Mouse (Mus musculus): Measurements from ENCODE around the gene Kdm2b.

Gene Kdm2b

DNA sequence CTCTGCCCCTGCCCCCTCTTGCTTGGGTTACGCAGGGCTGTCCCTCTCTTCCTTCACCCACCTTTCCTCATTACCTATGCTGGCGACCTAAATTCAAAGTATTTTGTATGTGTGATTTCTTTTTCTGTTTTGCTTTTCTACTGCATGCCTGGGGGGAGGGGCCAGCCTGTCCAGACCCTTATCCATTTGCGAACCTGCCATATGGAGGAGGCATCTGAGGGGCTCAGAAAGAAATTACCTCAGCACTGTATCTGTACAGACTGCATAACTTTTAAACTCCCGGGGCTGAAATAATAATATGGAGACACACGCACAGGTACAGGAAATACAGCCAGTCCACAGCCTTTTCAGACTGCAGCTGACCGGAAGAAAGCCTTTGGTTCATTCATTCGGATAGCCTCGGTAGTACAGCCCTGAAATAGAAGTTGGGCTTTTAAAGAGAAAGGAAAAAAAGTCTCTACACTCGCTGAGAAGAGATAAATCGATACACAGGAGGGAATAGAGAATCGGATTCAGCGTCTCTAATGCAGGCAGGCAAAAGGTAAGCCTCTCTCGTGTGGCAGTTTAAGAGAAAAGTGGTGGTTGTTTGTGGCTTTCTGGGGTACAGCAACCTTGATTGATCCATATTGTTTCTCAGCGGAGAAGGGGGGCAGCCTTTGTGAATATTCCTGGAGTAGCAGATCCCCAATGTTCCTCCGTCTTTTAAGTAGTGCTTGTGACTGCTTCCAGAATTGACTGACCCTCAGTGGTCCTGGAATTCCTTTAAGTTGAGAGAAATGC is at the start of gene Kdm2b:
Gene Kdm2b (minus strand): TSS at position 273 of the 780 bp plus-strand sequence.
- DNase-seq (ENCODE audit: low spot score), result peak; percentile 26

DNA sequence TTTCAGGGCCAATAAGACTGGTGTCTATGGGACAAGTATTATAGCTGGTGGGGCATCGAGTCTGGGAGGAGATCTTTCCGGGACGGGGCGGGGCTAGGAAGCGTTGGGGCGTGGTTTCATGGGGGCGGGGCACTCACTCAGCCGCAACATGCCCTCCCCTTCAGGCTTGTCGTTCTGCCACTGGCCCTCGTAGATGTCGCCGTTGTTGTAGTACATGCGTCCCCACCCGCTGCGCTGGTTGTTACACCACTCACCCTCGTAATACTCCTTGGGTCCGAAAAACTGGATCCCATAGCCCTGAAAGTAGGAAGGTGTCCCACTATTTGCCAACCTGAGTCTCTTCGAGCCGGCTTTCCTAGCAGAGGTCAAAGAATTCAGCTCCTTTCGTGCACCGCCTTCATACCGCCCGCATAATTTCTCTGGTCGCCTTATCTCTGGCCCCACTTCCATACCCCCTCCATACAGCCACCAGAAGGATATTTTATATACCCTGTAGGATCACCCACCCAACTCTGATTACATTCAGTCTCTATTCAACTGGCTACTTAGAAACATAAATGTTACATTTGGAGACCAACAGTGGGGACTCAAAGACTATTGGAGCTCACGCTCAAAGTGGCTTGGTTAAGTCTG is 49.6 kb upstream of the Kdm2b start:
- DNase-seq (ENCODE audit: low spot score), result peak; percentile 89

DNA sequence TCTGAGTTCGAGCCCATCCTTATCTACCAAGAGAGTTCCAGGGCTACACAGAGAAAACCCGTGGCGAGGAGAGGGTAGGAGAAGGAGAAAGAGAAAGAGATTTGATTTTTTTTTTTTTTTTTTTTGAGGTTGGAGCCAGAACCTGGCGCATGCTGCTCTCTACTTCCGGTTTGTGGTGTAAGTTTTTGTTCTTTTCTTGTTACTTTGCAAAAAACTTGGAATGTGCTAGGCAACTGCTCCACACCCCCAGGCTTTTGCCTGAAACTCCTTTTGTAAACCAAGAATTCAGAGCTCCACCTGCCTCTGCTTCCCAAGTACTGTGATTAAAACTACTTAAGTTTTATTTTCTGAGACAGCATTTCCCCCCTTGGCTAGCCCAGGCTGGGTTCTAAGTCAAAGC is 48.5 kb upstream of the Kdm2b start:
- DNase-seq (ENCODE audit: low spot score), result no peak

DNA sequence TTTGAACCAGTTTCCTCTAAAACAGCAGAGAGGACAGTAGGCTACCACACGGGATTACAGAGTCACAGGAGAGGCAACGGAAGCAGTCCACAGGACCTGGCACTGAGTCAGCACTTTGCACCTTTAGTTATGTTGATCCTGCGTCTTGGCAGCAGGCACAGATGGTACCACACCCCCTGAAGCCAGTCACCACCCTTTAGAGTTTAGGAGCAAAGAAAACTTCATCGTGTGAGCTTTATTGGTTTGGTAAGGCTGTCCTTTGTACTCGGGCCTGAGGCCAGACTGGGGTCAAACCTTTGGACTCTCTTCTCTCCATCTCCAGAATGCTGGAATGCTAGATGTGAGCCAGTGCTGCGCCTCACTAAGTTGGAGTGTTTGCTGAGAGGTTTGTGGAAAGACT is 45.9 kb upstream of the Kdm2b start:
- no peak for DNase-seq (ENCODE audit: low spot score)

DNA sequence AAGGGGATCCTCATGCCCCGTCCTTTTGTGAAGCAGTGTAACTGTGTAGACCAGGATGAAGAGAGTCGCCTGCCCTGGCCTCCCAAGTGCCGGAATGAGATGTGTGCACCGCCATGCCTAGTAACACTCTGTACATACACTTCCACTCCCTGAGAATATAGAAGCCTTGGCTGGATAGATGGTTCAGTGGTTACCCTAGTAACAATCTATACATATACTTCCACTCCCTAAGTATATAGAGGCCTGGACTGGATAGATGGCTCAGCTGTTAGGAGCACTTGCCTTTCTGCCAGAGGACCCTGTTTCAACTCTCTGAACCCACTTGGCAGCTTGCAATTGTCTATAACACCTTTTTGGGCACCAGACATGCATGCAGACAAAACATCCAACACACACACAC is 45.5 kb upstream of the Kdm2b start:
- no peak for DNase-seq (ENCODE audit: low spot score)

DNA sequence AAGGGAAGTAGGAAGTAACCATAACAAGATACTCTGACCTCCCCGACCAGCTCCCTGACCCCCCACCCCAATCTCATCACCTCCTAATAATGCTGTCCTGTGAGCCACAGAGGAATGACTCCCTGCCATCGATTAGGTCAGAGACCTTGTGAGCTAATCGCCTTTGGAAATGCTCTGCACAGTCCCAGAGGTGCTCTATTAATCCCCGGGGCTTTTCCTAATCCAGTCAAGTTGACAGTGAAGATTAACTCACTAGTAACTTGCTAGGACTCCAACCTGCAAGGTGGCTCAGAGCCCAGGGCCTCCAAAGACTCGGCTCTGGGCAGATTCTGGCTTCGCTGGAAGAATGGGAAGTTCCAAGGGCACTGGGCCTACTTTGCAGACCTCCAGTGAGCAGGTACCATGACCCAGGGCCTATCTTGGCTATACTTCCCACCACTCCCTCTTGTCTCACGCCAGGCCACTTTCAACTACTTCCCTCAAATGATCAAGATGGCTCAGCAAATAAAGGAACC is 44.1 kb upstream of the Kdm2b start:
- DNase-seq (ENCODE audit: low spot score), result no peak

DNA sequence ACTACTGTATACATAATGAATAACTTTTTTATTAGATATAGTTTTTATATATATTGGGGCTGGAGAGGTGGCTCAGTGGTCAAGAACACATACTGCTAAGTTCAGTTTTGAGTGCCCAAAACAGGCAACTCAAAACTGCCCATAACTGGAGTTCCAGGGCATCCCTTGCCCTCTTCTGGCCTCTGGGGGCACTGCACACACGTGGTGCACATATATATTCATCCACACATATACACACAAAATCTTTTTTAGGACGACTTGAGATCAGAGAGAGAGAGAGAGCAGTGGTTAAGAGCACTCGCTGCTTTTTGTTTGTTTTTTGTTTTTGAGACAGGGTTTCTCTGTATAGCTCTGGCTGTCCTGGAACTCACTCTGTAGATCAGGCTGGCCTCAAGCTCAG is 41.7 kb upstream of the Kdm2b start:
- no peak for DNase-seq (ENCODE audit: low spot score)

DNA sequence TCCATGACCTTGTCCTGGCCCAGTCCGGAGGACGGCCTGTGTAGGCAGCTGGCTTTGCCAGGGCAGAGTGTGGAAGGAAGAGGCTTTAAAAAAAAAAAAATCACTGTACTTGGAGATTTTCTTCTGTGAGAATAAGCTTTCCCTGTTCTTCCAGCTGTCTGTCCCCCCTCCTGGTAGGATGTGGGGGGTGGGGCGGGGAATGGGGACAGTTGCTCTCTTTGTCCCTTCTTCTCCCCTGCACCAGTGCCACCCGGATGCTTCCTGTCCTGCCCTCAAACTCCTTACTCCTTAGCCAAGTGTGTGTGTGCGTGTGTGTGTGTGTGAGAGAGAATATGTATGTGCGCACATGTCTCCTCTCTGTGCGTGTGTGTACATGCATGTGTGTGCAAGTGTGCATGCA is 40.1 kb upstream of the Kdm2b start:
- no peak for DNase-seq (ENCODE audit: low spot score)

DNA sequence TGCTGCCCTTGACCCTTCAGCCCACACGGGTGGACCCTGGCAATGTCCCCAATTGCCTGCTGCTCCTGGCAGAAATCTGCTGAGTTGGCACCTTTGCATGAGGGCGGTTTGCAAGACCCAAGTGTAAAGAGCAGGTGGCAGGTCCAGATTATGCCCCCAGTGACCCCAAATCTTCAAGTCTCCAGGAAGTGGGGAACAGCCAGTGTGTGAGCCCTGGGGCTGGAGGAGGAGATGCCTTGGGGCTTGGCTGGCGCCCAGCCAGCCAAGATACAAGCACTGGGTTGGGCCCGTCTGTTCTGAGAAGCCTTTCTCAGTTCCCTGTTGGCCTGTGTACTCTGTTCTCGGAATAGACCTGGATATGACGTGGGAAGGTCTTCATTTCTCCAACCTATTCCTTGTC is 37.8 kb upstream of the Kdm2b start:
- no peak for DNase-seq (ENCODE audit: low spot score)

DNA sequence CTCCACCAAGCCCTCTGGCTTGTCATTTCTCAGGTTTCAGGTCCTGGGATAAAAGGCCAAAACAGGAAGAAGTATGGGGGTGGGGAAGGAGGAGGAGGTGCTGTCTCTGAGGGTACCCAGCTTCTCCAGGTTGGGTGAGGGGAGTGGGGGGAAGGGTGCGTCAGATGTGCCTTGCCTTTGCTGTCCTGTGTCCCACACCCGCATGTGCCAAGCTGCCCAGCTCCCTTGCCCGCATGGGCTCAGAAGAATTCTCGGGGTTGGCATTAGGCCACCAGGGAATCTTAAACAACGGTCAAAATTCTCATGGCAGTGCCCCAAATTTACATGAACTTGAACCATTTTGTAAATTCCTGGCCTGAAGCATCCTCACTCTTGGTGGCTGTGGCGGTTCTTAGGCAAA is 36.8 kb upstream of the Kdm2b start:
- no peak for DNase-seq (ENCODE audit: low spot score)

DNA sequence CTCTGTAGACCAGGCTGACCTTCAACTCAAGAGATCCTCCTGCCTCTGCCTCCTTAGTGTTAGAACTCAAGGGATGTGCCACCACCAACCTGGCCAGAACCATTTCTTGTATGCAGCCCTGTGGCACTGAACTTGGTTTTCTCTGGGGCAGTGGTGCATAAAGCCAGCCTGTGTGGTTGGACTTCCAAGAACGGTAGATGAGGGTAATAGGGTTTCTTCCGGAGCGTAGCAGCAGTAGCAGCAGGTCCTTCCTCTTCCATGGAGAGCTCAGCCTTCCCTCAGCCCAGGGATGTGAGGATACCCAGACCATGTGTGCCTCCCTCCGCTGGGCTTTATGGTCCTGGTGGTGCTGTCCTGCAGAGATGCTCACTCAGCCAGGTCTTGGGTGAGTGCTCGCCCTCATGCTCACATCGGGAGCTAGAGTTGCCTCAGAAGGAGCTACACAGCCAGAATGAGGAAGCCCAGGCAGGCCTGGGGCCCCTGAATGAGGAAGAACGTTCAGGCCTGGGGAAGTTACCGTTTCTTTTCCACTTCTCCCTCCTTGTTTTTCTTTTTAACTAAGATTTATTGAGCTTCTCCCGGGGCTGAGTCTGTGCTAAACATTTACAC is 35.4 kb upstream of the Kdm2b start:
- DNase-seq (ENCODE audit: low spot score), result peak; percentile 48

DNA sequence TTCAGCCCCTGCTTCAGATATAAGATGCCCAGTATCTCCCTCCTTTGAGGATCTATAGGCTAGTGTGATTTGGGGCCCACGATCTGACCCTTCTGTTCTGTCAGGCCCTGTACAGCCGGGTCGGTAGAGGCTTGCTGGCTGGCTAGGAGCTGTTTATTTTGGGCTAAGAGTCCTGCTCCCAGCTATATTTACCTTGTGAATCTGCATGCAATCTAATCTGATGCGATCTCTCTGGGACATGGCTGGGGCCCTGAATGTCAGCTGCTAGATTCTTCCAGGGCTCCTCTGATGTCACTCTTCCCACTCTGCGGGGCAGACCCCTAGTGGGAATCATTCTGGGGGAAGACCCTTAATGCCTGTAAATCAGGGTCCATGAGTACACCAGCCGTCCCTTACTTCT is 34.7 kb upstream of the Kdm2b start:
- DNase-seq (ENCODE audit: low spot score), result no peak

DNA sequence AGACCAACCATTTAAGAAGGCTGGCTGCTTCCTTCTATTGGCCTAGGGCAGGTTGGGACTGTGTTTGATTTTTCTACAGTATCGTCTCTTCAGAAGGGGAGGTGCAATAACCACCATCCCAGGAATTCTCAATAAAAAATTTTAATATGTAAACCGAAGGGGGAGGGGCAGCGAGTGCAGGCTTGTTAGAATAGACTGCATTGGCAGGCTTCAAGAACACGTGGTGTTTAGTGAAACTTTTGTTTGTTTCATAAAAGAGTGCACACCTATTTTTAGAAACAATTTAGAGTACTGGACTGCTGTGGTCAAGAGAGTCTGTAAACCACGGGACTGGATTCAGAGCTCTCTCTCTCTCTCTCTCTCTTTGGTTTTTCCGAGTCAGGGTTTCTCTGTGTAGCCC is 33.4 kb upstream of the Kdm2b start:
- peak; percentile 66 for DNase-seq (ENCODE audit: low spot score)

DNA sequence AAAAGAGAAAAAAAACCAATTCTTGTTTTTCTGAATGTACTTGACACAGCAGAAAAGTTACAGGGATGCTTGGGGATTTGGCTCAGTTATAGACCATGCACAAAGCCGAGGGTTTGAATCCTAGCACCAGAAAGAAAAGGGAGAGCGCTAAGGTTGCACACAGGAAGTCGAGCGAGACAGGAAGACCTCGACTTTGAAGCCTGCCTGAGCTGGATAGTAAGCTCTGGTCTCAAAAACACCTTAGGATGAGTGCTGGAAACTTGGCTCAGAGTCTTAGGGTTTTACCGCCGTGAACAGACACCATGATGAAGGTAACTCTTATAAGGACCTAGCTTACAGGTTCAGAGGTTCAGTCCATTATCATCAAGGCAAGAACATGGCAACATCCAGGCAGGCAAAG is 31.8 kb upstream of the Kdm2b start:
- no peak for DNase-seq (ENCODE audit: low spot score)

DNA sequence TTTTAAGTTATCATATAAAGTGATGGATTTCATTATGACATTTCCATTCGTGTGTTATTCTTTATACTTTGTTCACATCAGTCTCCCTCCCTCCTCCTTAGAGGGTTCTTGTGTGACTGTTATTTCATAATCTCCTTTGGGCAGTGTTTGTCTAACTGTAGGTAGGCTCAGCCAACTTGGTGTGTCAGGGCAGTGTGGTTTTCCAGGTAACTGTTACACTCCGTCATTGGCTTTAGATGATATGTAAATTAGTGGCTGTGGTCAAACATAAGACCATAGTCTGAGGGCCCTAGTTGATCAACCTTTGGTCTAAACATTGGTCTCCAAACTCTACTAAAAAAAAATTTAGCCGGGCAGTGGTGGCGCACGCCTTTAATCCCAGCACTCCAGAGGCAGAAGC is 30.8 kb upstream of the Kdm2b start:
- no peak for DNase-seq (ENCODE audit: low spot score)

DNA sequence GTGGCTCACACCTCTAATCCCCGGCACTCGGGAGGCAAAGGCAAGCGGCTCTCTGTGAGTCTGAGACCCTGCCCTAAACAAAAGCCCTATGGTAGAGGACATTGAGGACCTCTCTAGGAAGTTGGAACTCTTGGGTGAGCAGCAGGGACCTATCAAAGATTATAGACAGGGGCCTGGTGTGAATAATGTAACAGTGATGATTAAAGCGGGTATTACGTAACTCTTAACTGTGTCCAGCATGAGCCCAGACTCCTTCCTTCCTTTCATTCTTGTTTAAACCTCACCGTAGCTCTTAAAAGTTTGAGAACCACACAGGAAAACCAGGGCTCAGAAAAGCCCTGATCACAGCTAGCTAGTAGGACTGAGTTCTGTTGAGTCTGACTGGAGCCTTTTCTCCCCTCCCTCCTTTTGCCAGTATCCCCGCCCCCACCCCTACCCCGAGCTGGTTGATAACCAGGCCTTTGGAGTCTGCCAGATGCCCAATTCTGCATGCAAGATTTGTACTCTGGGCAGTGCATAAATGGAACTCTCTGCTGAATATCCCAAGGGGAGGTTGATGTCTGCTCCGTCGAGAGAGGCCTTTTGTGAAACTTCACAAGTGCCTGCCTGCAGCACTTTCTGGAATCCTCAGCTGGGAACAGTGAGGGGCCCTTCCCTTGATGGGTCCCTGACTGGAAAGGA is 29.9 kb upstream of the Kdm2b start:
- peak; percentile 40 for DNase-seq (ENCODE audit: low spot score)

DNA sequence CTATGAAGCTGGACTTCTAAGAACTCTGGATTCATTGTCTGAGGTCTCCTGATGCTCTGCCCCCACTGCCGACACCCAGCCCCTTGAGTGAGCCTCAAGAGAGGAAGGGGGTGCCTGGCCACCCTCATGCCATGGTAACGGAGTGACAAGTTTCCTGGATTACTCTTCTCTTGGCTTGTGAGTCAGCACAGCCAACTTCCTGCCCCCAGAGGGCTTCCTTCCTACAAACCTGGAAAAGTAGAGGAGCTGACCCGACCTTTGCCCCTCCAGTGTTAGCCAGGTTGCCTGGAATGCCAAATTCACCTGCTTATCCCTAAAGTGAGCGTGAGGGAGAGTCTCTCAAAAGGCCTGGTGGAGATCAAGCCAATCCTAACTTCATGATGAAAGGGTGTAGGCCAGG is 27.9 kb upstream of the Kdm2b start:
- DNase-seq (ENCODE audit: low spot score), result peak; percentile 38

DNA sequence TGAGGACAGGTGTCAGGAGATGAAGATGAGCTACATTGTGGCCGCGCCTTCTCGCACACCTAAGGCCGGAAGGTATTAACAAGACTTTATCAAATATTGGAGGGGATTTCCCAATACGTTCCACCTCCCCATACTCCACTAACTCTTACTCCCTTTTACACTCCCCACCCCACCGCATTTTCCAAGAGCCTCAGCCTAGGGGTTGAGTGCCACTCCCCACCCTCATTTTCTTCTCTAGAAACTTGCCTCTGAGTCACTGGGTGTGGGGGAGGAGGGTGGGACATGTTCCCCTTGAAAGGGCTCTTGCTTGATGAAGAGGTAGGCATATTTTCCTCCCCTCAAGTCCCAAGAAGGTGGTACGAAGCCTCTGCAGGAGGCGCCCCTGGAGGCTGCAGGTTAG is 26.3 kb upstream of the Kdm2b start:
- DNase-seq (ENCODE audit: low spot score), result peak; percentile 48

DNA sequence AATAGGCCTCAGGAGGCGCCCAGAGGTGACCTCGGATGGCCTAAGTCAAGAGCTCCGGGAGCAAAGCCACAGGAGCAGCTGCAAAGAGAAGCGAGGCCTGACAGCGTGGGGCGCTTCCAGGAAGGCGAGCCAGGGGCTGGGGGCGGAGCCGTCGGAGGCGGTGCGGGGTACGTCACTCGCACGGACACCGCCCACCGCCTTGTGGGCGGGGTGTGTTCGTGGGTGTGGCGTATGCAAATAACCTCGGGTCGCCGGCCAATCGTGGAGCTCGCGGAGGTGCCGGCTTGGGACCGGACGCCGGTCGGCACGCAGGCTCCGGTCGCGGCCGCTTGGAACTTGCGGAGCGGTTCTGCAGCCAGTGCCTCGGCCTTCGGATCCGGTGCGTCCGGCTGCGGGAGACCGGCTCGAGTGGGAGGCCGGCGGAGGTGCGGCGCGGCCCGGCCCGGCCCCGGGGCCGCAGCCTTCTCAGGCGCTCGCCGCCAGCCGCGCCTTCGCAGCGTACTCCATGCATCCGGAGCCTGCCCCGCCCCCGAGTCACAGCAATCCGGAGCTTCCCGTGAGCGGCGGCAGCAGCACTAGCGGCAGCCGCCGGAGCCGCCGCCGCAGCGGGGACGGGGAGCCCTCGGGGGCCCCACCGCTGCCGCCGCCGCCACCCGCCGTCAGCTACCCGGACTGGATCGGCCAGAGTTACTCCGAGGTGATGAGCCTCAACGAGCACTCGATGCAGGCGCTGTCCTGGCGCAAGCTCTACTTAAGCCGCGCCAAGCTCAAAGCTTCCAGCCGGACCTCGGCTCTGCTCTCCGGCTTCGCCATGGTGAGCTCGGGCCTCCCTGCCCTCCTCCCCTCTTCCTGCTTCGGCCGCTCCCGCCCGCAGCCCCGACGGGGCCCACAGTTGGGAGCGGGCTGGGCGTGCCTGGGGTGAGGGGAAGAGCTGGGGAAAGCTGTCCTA is 25.4 kb upstream of the Kdm2b start, which contains the start of gene Orai1:
Gene Orai1 (plus strand): TSS at position 322 of the 949 bp plus-strand sequence.
- peak; percentile 98 for DNase-seq (ENCODE audit: low spot score)

DNA sequence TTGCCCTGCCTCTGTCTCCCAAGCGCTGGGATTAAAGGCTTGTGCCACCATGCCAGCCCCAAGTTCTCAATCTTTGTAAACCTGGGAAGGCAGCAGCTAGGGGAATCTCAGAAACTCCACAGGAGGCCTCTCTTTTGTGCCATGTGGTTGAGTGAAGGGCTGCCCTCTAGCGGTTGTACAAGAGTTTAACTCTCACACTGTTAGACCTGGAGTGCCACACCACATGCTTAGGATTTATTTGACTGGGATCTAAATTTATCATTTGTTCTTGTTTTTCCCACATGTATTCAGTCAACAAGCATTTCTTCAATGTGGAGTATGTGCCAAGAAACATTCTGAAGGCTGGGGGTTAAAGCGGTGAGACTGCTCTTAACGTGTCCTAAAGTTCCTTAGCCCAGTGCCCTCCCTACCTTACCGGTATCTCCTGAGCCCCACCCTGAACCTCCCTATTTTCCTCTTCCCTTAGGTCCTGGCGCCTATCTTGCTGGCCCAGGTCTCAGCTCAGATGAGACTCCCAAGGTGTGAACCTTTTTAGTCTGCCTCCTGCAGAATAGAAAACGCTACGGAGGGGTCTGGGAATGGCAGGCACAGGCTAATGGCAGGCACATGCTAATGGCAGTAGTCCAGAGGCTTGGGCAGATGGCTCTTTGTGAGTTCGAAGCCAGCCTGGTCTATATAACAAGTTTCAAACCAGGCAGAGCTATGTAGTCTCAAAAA is 24.1 kb upstream of the Kdm2b start:
- peak; percentile 81 for DNase-seq (ENCODE audit: low spot score)

DNA sequence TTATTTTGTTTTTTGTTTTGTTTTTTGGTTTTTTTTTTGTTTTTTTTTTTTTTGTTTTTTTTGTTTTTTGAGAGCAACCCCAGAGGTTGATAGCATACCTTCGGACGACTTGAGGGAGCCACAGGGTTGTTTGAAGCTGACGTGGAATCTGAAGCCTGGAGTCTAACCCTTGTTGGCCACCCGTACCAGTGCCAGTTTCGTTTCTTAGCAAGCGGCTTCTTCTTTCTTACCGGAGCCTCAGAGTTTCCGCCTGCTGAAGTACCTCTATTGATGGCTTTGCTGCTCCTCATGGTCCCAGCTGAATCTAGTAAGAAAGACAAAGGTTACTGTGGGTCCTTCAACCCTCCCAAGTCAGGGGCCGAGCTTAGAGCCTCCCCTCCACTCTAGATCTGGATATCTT is 22.1 kb upstream of the Kdm2b start:
- no peak for DNase-seq (ENCODE audit: low spot score)
